17 mouse cellular contexts compared by ENCODE assay signal in the genomic region with DNA sequence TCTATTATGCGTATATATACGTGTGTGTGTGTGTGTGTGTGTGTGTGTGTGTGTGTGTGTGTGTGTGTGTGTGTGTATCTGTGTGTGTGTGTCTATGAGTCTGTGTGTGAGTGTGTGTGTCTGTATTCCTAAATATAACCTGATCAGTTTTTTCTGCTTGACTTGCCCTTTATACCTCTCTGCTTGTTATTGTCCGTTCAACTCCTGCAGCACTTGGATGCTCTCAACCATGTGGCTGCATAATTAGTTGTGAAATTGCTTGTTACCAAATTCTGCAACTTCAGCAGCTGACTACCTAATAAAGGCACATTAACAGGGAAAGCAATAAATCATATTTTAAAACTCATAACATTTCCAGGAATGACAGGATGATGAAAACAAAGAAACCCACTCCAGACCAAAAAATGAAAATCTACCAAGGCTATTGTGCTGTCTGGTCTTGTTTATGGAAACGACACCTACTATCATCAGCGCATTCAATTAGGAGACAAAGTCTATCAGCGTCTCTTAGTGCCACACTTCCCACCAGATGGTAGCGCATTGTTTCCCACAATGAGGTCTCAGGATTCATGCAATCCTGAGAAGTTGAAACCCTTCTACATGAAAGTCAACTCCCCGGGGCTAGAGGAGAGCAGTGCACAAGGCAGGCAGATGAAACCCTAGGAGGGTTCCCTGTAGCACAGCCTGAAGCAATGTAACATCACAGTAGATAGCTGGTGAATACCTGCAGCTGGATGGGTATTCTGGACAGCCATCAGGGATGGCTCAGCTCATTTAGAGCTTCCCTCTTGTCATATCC.
DNase-seq lines count a peak whose midpoint lies in the region; ATAC-seq and TF ChIP-seq lines count a peak whose summit lies in the region.
"Had no signal": no experiment of that assay in that cellular context is flagged by ENCODE, and none has a peak within 500 bp of the region (broad histone marks: within the 10 kb centered on the region; RNA-seq: fewer than 3 reads in every experiment).

No protein-coding gene starts in this region.

- no peaks in the 10 kb centered on the region for H3K4me1 ChIP-seq in neural tube, embryonic 11.5 days (ENCODE audit: control insufficient read depth, insufficient read depth, low read length)
- peaks cover 7% of the 10 kb centered on the region for H3K4me1 ChIP-seq in hindbrain, embryonic 14.5 days (replicated peaks; ENCODE audit: control insufficient read depth, insufficient read depth, low read length)
- H3K4me1 ChIP-seq in midbrain, postnatal 0 days (ENCODE audit: insufficient read depth, low read length): no peaks in the 10 kb centered on the region

- H3K36me3 ChIP-seq in neural tube, embryonic 11.5 days (ENCODE audit: control insufficient read depth, insufficient read depth, low read length): no peaks in the 10 kb centered on the region
- no peaks in the 10 kb centered on the region for H3K36me3 ChIP-seq in hindbrain, embryonic 14.5 days (replicated peaks; ENCODE audit: control insufficient read depth, insufficient read depth)
- H3K36me3 ChIP-seq in midbrain, postnatal 0 days (ENCODE audit: insufficient read depth, low read length): no peaks in the 10 kb centered on the region
- H3K36me3 ChIP-seq: heart, embryonic 10.5 days had no signal

- H3K27ac ChIP-seq in neural tube, embryonic 11.5 days (ENCODE audit: low read depth, low read length): no peak overlapping the region
- H3K27ac ChIP-seq in hindbrain, embryonic 14.5 days: peak overlapping the region; percentile 34
- H3K27ac ChIP-seq in midbrain, postnatal 0 days (ENCODE audit: low read depth, low read length): no peak overlapping the region
- H3K27ac ChIP-seq: heart, embryonic 10.5 days; stomach, postnatal 0 days had no signal

- DNase-seq in neural tube, embryonic 11.5 days (ENCODE audit: low spot score): no peak
- no peak for DNase-seq in neural tube, embryonic 10.5 days (ENCODE audit: extremely low spot score, low spot score)
- DNase-seq in hindbrain, embryonic 14.5 days (ENCODE audit: low spot score): no peak
- no peak for DNase-seq in midbrain, postnatal 0 days (ENCODE audit: low spot score)
- DNase-seq in urinary bladder, postnatal 25 days (ENCODE audit: low spot score): no peak
- no peak for DNase-seq in frontal cortex, adult 2 months (ENCODE audit: extremely low spot score in 1 of 2, low spot score in 1 of 2)
- DNase-seq in adrenal gland, postnatal 10 days: no peak
- DNase-seq: adrenal gland, adult 2 months; cerebellum, adult 9-11 months; gastrocnemius, postnatal 14 days; heart, postnatal 14 days; kidney, postnatal 10 days; right cerebral cortex, postnatal 14 days; thymus, postnatal 4 days had no signal

- no peaks in the 10 kb centered on the region for H3K9me3 ChIP-seq in neural tube, embryonic 11.5 days (ENCODE audit: control insufficient read depth, low read length)
- no peaks in the 10 kb centered on the region for H3K9me3 ChIP-seq in hindbrain, embryonic 14.5 days (ENCODE audit: control insufficient read depth, low read length)
- H3K9me3 ChIP-seq in midbrain, postnatal 0 days (ENCODE audit: low read length): no peaks in the 10 kb centered on the region
- H3K9me3 ChIP-seq: heart, embryonic 10.5 days had no signal

- TF ChIP-seq CTCF in midbrain, postnatal 0 days (IDR thresholded peaks at IDR 0.05): no peak

- H3K9ac ChIP-seq in neural tube, embryonic 11.5 days (ENCODE audit: low read length): no peak overlapping the region
- H3K9ac ChIP-seq in hindbrain, embryonic 14.5 days: no peak overlapping the region
- no peak overlapping the region for H3K9ac ChIP-seq in midbrain, postnatal 0 days (replicated peaks; ENCODE audit: low read length, poor library complexity, severe bottlenecking)

- peak; percentile 50; the same call in 1 of the 2 replicates for ATAC-seq in neural tube, embryonic 11.5 days (ENCODE audit: insufficient read depth, low FRiP score, low TSS enrichment)
- ATAC-seq in hindbrain, embryonic 14.5 days (ENCODE audit: low FRiP score): peak; percentile 57; the same call in 1 of the 2 replicates
- ATAC-seq in midbrain, postnatal 0 days (ENCODE audit: low FRiP score): peak; percentile 41; the same call in 1 of the 2 replicates
- ATAC-seq: intestine, postnatal 0 days had no signal

- H3K4me2 ChIP-seq in neural tube, embryonic 11.5 days (ENCODE audit: low read depth): no peak overlapping the region
- H3K4me2 ChIP-seq in hindbrain, embryonic 14.5 days (replicated peaks): 0 out of 2 replicates have a peak overlapping the region, but pooled peaks have one; percentile 0
- H3K4me2 ChIP-seq in midbrain, postnatal 0 days (ENCODE audit: low read depth, low read length, poor library complexity, severe bottlenecking): no peak overlapping the region

- no peak overlapping the region for H3K4me3 ChIP-seq in neural tube, embryonic 11.5 days (ENCODE audit: low read depth, low read length)
- no peak overlapping the region for H3K4me3 ChIP-seq in hindbrain, embryonic 14.5 days (replicated peaks; ENCODE audit: low read length)
- H3K4me3 ChIP-seq in midbrain, postnatal 0 days (ENCODE audit: low read depth, low read length): no peak overlapping the region
- H3K4me3 ChIP-seq: heart, embryonic 10.5 days had no signal

- WGBS in neural tube, embryonic 11.5 days: 79% methylated on average over 8 of the region's 8 CpGs
- 47% methylated on average over 8 of the region's 8 CpGs for WGBS in hindbrain, embryonic 14.5 days
- 57% methylated on average over 8 of the region's 8 CpGs for WGBS in midbrain, postnatal 0 days

- no peaks in the 10 kb centered on the region for H3K27me3 ChIP-seq in neural tube, embryonic 11.5 days (ENCODE audit: control insufficient read depth, insufficient read depth, low read length)
- H3K27me3 ChIP-seq in hindbrain, embryonic 14.5 days (ENCODE audit: control insufficient read depth, insufficient read depth, low read length): no peaks in the 10 kb centered on the region
- no peaks in the 10 kb centered on the region for H3K27me3 ChIP-seq in midbrain, postnatal 0 days (ENCODE audit: insufficient read depth, low read length)
